Mouse (Mus musculus) liver, postnatal 0 days (tissue): ENCODE measurements around the gene Dgki.

Experiments
- CTCF ChIP-seq: sonication (generic); IDR thresholded peaks from 2 replicates; pipeline ENCODE4 v1.5.1; 2016; ENCODE audit warnings: antibody characterized with exemption, low read depth
- EP300 ChIP-seq: IDR thresholded peaks from 2 replicates; pipeline ENCODE4 v1.6.1; 2016; ENCODE audit warnings: antibody characterized with exemption, low read depth, mild to moderate bottlenecking

GRCm38 (mm10) chr6:36981646-36982045 lies 318.3 kb downstream of the Dgki start:
- TF ChIP-seq CTCF (no peak), EP300 (no peak)
